Mouse (Mus musculus) hindbrain, embryonic 16.5 days (tissue): Measurements from ENCODE around the gene Fbxw8. TPM values are rescaled to one million over a fixed set of nuclear protein-coding genes. Genes with fewer than 3 reads are reported as not detected.

Experiments
- ATAC-seq: fragments of 200-750 bp; cut with Nextera tagmentation; 2 replicates; pipeline ENCODE4 v1.8.0; 2017; ENCODE audit warnings: moderate TSS enrichment, moderate library complexity
- H3K27ac ChIP-seq: fragments of 300-500 bp; sonication (generic); 2 replicates; pipeline ENCODE4 v1.5.1; 2014; ENCODE audit warnings: low read depth, mild to moderate bottlenecking, control low read depth, low read length, moderate library complexity
- H3K27me3 ChIP-seq: fragments of 300-500 bp; sonication (generic); replicated peaks from 2 replicates; pipeline ENCODE4 v1.6.1; 2014; ENCODE audit warnings: low read length; ENCODE audit not compliant: control insufficient read depth, insufficient read depth
- H3K36me3 ChIP-seq: fragments of 300-500 bp; sonication (generic); 2 replicates; pipeline ENCODE4 v1.6.1; 2014; ENCODE audit warnings: mild to moderate bottlenecking, low read length, moderate library complexity, mixed read lengths; ENCODE audit not compliant: control insufficient read depth, insufficient read depth
- H3K4me1 ChIP-seq: fragments of 300-500 bp; sonication (generic); 2 replicates; pipeline ENCODE4 v1.6.1; 2014; ENCODE audit warnings: low read depth, low read length; ENCODE audit not compliant: control insufficient read depth, insufficient read depth
- H3K4me2 ChIP-seq: fragments of 300-500 bp; sonication (generic); 2 replicates; pipeline ENCODE4 v1.6.1; 2014; ENCODE audit warnings: mild to moderate bottlenecking, low read length, control low read depth, moderate library complexity
- H3K4me3 ChIP-seq: fragments of 300-500 bp; sonication (generic); 2 replicates; pipeline ENCODE4 v1.5.1; 2014; ENCODE audit warnings: mild to moderate bottlenecking, low read length, control low read depth, moderate library complexity
- H3K9ac ChIP-seq: fragments of 300-500 bp; sonication (generic); 2 replicates; pipeline ENCODE4 v1.6.1; 2014; ENCODE audit warnings: low read depth, mild to moderate bottlenecking, control low read depth, low read length, moderate library complexity
- H3K9me3 ChIP-seq: fragments of 300-500 bp; sonication (generic); 2 replicates; pipeline ENCODE4 v1.6.1; 2014; ENCODE audit warnings: mild to moderate bottlenecking, low read length, moderate library complexity; ENCODE audit not compliant: control insufficient read depth
- WGBS: fragments of 180-500 bp; shearing (Covaris S2); extraction: QIAGEN DNeasy Blood & Tissue Kit; methylation state at CpG from one replicate; pipeline ENCODE4 v1.1.7; 2014; 5-methylcytosine and 5-hydroxymethylcytosine counted together
- polyA plus RNA-seq: library from polyadenylated mRNA; unstranded; fragments of >200 nt; fragmentation: Nextera tagmentation; extraction: Ambion mirVana; gene quantifications from 2 replicates; pipeline ENCODE4 v1.2.1, GENCODE M21; 2015

The Fbxw8 gene
- polyA plus RNA-seq, 1 experiment from 2014 or later, result 18.7 TPM

GRCm38 (mm10) chr5:118090101-118090500 is 65.2 kb downstream of the Fbxw8 start:
- Histone ChIP-seq H3K36me3 (peaks cover 29% of the 10 kb centered on the region), H3K27me3 (no peaks in the 10 kb centered on the region), H3K4me2 (no peak overlapping the region), H3K9ac (no peak overlapping the region), H3K4me1 (peaks cover 27% of the 10 kb centered on the region), H3K9me3 (no peaks in the 10 kb centered on the region), H3K27ac (peak overlapping the region; percentile 46; the same call in 1 of the 2 replicates), H3K4me3 (no peak overlapping the region)
- WGBS, result 97% methylated on average over 6 of the region's 6 CpGs
- ATAC-seq, result no peak

DNA sequence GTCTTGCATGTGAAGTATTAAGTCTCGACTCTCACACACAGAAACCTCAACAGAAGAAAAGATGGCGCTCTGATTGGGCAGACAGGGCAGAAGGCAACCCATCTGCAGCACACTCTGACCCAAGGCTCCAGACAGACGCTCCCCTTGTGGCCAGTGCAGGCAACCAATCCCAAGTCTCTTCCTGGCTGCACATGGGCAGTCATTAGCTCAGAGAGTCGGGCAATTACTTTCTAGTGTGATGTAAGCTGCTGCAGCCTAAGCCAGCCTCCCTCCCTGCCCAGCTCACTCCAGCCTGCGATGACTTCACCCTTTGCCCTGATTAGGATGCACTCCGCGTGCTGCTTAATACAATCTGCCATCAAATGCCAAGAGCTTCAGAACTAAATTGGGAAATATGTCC is 66.2 kb downstream of the Fbxw8 start:
- no peak overlapping the region for H3K9ac ChIP-seq
- peak; percentile 79 for ATAC-seq
- H3K9me3 ChIP-seq, result no peaks in the 10 kb centered on the region
- 30% methylated on average over 7 of the region's 7 CpGs for WGBS
- H3K4me2 ChIP-seq, result no peak overlapping the region
- H3K36me3 ChIP-seq, result peaks cover 23% of the 10 kb centered on the region
- peaks cover 37% of the 10 kb centered on the region for H3K4me1 ChIP-seq
- no peaks in the 10 kb centered on the region for H3K27me3 ChIP-seq
- H3K4me3 ChIP-seq, result no peak overlapping the region
- peak overlapping the region; percentile 46 for H3K27ac ChIP-seq

GRCm38 (mm10) chr5:118086956-118087355 is 68.3 kb downstream of the Fbxw8 start:
- H3K4me1 ChIP-seq, result peaks cover 52% of the 10 kb centered on the region

DNA sequence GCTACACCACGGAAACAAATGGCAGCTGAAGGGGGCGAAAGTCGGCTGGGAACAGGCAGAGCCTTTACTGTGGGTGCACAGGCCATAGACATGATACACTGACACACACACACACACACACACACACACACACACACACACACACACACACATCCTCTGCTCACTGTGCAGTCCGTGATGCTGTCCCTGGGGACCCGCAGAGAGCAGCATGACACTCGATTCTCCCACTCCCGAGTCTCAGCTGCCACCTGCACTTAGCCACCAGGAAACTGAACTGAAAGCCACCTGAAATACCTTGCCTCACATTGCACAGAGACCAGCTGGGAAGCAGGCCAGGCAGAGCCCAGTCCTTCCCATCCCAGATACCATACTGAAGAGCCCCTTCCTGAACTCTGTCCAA is 70.0 kb downstream of the Fbxw8 start:
- ATAC-seq, result no peak
- H3K4me3 ChIP-seq, result no peak overlapping the region
- H3K27ac ChIP-seq, result no peak overlapping the region
- H3K4me1 ChIP-seq, result peaks cover 66% of the 10 kb centered on the region
- peaks cover 1% of the 10 kb centered on the region; the same call in 1 of the 2 replicates for H3K36me3 ChIP-seq
- no peak overlapping the region for H3K9ac ChIP-seq
- 55% methylated on average over 7 of the region's 7 CpGs for WGBS
- no peak overlapping the region for H3K4me2 ChIP-seq
- H3K27me3 ChIP-seq, result no peaks in the 10 kb centered on the region
- no peaks in the 10 kb centered on the region for H3K9me3 ChIP-seq

More at GRCm38 (mm10) chr5:118086956-118087355, 68.3 kb downstream of the Fbxw8 start:
- Histone ChIP-seq H3K4me2 (no peak overlapping the region), H3K27me3 (no peaks in the 10 kb centered on the region), H3K27ac (no peak overlapping the region), H3K9me3 (no peaks in the 10 kb centered on the region), H3K9ac (0 out of 2 replicates have a peak overlapping the region, but pooled peaks have one; percentile 14), H3K4me3 (no peak overlapping the region), H3K36me3 (peaks cover 15% of the 10 kb centered on the region)
- 60% methylated on average over 7 of the region's 7 CpGs for WGBS
- no peak for ATAC-seq

- Histone ChIP-seq H3K36me3 (no peaks in the 10 kb centered on the region), H3K9ac (peak overlapping the region; percentile 35; the same call in 1 of the 2 replicates), H3K27me3 (no peaks in the 10 kb centered on the region), H3K27ac (peak overlapping the region; percentile 76), H3K4me2 (no peak overlapping the region), H3K4me1 (peaks cover 70% of the 10 kb centered on the region), H3K4me3 (no peak overlapping the region), H3K9me3 (no peaks in the 10 kb centered on the region)
- WGBS, result 38% methylated on average over 10 of the region's 10 CpGs
- peak; percentile 50; the same call in 1 of the 2 replicates for ATAC-seq
Measured at GRCm38 (mm10) chr5:118084171-118084727, 71.0 kb downstream of the Fbxw8 start.

DNA sequence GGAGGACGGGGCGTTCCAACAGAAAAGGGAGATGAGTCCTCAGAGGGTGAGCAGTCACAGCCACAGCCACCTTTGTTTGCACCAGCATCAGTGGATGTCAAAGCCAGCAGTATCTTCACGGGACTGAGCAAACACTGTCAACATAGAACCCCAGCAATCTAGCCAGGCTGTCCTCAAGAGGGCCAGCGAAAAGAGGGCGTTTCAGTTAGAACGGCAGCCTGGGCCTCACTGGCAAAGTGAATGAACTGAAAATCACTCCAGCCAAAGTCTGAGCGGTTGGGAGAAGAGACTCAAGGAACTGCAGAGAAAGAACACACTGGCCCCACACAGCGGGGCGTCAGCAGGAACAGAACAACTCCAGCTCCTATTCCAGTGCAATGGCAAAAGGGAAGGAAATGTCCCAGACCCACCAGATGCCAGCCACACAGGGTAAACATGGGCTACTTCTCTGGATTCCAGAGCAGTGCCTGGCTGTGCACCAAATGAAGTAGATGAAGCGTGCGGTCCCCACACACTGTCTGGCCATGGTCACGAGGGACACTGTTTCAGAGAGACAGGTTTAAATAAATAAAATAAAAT is 72.1 kb downstream of the Fbxw8 start:
- H3K9ac ChIP-seq, result no peak overlapping the region
- H3K4me3 ChIP-seq, result no peak overlapping the region
- peak; percentile 43; the same call in 1 of the 2 replicates for ATAC-seq
- no peaks in the 10 kb centered on the region for H3K9me3 ChIP-seq
- peaks cover 66% of the 10 kb centered on the region for H3K4me1 ChIP-seq
- WGBS, result 45% methylated on average over 12 of the region's 12 CpGs
- H3K27ac ChIP-seq, result peak overlapping the region; percentile 46
- H3K36me3 ChIP-seq, result no peaks in the 10 kb centered on the region
- no peak overlapping the region for H3K4me2 ChIP-seq
- H3K27me3 ChIP-seq, result no peaks in the 10 kb centered on the region

DNA sequence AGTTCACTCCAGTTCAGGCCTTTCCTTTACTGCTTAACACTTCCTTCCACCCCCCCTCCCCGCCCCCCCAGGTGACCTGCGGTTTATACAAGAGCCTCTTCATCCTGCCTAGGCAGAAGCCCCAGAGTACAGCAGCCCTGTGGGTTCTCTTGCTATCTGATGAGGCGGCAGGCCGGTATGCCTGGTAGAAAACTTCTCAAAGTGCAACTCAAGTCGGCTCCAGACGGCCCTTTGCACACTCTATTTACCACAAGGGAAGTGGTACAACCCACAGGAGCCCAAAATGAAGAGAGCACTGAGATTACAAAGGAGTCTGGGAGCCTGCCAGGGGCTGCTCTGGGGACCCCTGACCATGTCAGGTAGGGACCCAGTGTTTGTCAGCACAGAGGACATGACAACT is 73.3 kb downstream of the Fbxw8 start:
- H3K27me3 ChIP-seq, result no peaks in the 10 kb centered on the region
- peaks cover 67% of the 10 kb centered on the region for H3K4me1 ChIP-seq
- no peak overlapping the region for H3K4me3 ChIP-seq
- no peaks in the 10 kb centered on the region for H3K36me3 ChIP-seq
- no peak overlapping the region for H3K4me2 ChIP-seq
- no peak for ATAC-seq
- no peak overlapping the region for H3K9ac ChIP-seq
- H3K27ac ChIP-seq, result no peak overlapping the region
- H3K9me3 ChIP-seq, result no peaks in the 10 kb centered on the region
- WGBS, result 81% methylated on average over 6 of the region's 6 CpGs

- Histone ChIP-seq H3K27ac (no peak overlapping the region), H3K36me3 (no peaks in the 10 kb centered on the region), H3K4me2 (no peak overlapping the region), H3K9ac (no peak overlapping the region), H3K27me3 (no peaks in the 10 kb centered on the region), H3K4me3 (no peak overlapping the region), H3K9me3 (no peaks in the 10 kb centered on the region), H3K4me1 (peaks cover 67% of the 10 kb centered on the region)
- ATAC-seq, result no peak
- WGBS, result 66% methylated on average over 9 of the region's 9 CpGs
Measured at GRCm38 (mm10) chr5:118081374-118081949, 73.8 kb downstream of the Fbxw8 start.

- H3K4me2 ChIP-seq, result no peak overlapping the region
Measured at GRCm38 (mm10) chr5:118079839-118080250, 75.4 kb downstream of the Fbxw8 start.

More at GRCm38 (mm10) chr5:118079839-118080250, 75.4 kb downstream of the Fbxw8 start:
- WGBS, result 32% methylated on average over 11 of the region's 11 CpGs
- no peaks in the 10 kb centered on the region for H3K27me3 ChIP-seq
- H3K36me3 ChIP-seq, result no peaks in the 10 kb centered on the region
- no peak overlapping the region for H3K27ac ChIP-seq
- no peak overlapping the region for H3K9ac ChIP-seq
- no peak for ATAC-seq
- no peaks in the 10 kb centered on the region for H3K9me3 ChIP-seq
- peaks cover 62% of the 10 kb centered on the region for H3K4me1 ChIP-seq
- H3K4me3 ChIP-seq, result no peak overlapping the region
